In the genomic region with DNA sequence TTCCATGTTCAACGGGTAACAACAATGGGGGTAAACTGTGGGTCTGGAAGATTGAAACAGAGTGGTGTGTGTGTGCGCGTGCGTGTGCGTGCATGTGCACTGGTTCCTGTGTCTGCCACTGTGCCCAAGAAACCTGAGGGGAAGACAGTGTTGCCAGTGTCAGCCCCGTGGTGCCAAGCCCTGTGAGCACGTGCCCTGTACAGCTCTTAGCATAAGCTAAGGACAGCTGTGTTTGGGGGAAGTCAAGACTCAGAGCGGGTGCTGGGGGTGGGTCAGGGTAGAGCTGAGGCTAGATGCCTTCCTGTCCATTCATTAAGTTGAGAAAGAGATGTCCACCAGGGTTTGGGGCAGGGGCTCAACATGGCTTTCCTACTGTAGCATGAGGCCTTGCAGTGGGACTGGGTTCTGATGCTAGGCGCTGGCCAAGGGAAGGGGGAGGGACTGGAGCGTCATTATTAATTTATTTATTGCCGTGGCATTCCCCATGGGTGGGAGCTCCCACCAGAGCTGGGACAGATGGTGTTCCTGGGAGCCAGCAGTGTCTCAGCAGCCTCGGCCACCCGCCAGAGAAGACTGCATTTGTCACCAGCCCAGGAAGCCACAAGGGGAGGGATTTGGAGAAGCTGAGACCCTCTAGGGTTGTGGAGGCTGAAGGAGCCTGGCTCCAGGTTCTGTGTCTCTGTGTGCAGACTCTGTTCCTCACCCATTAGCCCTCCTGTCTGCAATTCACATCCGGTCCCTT, we compare ENCODE assay signal across 10 mouse cellular contexts. TPM values are rescaled to one million over a fixed set of nuclear protein-coding genes. Genes with fewer than 3 reads are reported as not detected.
DNase-seq lines count a peak whose midpoint lies in the region; ATAC-seq lines count a peak whose summit lies in the region.
"Had no signal": no experiment of that assay in that cellular context is flagged by ENCODE, and none has a peak within 500 bp of the region (broad histone marks: within the 10 kb centered on the region; RNA-seq: fewer than 3 reads in every experiment).

No protein-coding gene starts in this region.

- H3K9me3 ChIP-seq in forebrain, embryonic 14.5 days (replicated peaks; ENCODE audit: control insufficient read depth, low read length): no peaks in the 10 kb centered on the region
- H3K9me3 ChIP-seq: heart, embryonic 13.5 days had no signal

- peak; percentile 37 to 51 for DNase-seq in cerebellum, postnatal 25 days
- DNase-seq in cerebellum, adult 11-12 months: no peak
- DNase-seq in kidney, postnatal 14 days: peak; percentile 63
- no peak for DNase-seq in kidney, adult 8-10 months
- peak; percentile 76 for DNase-seq in forebrain, embryonic 14.5 days (ENCODE audit: low spot score)
- peak; percentile 85 to 86 for DNase-seq in layer of hippocampus, postnatal 36 days
- no peak for DNase-seq in spleen, adult 18-20 months

- 76% methylated on average over 14 of the region's 14 CpGs for WGBS in forebrain, embryonic 14.5 days

- no peak overlapping the region for H3K9ac ChIP-seq in forebrain, embryonic 14.5 days (ENCODE audit: low read length)
- H3K9ac ChIP-seq: heart, embryonic 13.5 days; liver, embryonic 14.5 days had no signal

- peaks cover 14% of the 10 kb centered on the region for H3K4me1 ChIP-seq in forebrain, embryonic 14.5 days (ENCODE audit: control insufficient read depth, insufficient read depth, low read length)

- peak; percentile 38 for ATAC-seq in forebrain, embryonic 14.5 days
- no peak for ATAC-seq in CD4-positive, CD25-positive, alpha-beta regulatory T cell, adult 4 months

- H3K27me3 ChIP-seq in forebrain, embryonic 14.5 days (replicated peaks; ENCODE audit: control insufficient read depth, insufficient read depth, low read length): no peaks in the 10 kb centered on the region

- H3K36me3 ChIP-seq in forebrain, embryonic 14.5 days (ENCODE audit: control insufficient read depth, insufficient read depth, low read length): no peaks in the 10 kb centered on the region
- H3K36me3 ChIP-seq: heart, embryonic 13.5 days had no signal

- no peak overlapping the region for H3K4me2 ChIP-seq in forebrain, embryonic 14.5 days (ENCODE audit: low read length)
- H3K4me2 ChIP-seq: heart, embryonic 13.5 days had no signal

- H3K4me3 ChIP-seq in forebrain, embryonic 14.5 days (ENCODE audit: low read depth, low read length): no peak overlapping the region
- H3K4me3 ChIP-seq: heart, embryonic 13.5 days had no signal

- H3K27ac ChIP-seq in forebrain, embryonic 14.5 days (ENCODE audit: low read depth, low read length): peak overlapping the region; percentile 60
- H3K27ac ChIP-seq: heart, embryonic 13.5 days; liver, embryonic 14.5 days had no signal

RNA-seq across cellular contexts. Expression of a gene that starts 41.0 kb away (rescaled TPM):
- 27.0 and 34.7 TPM in 2 replicates for polyA plus RNA-seq in forebrain, embryonic 14.5 days (2014; fragmentation: Nextera tagmentation; extraction: Ambion mirVana)
- total RNA-seq in layer of hippocampus, postnatal 36 days (2021): 100 to 1,000 TPM; 300 to 301 TPM
- 10 to 100 TPM; 23.0 to 83.7 TPM for polyA plus RNA-seq in CD4-positive, CD25-positive, alpha-beta regulatory T cell, adult 4 months (2017; shearing (Covaris generic))

RNA-seq across cellular contexts. Expression of a gene that starts 51.8 kb away (rescaled TPM):
- polyA plus RNA-seq in forebrain, embryonic 14.5 days (2014; fragmentation: Nextera tagmentation; extraction: Ambion mirVana): not detected in 2 replicates
- total RNA-seq in layer of hippocampus, postnatal 36 days (2021): 1 to 10 TPM in 1 of 2 experiments, not detected in 1; 3.0 TPM
- 10 to 100 TPM in 1 of 2 experiments, not detected in 1; 33.3 TPM for polyA plus RNA-seq in CD4-positive, CD25-positive, alpha-beta regulatory T cell, adult 4 months (2017; shearing (Covaris generic))
- polyA plus RNA-seq: heart, embryonic 13.5 days; liver, embryonic 14.5 days had no signal

Comparison
In these comparisons a context has a peak if more than half of its experiments do, and no peak if none do; other contexts are left out.
1. DNase-seq: peak in cerebellum, postnatal 25 days (2 of 2), kidney, postnatal 14 days (single experiment), forebrain, embryonic 14.5 days (single experiment) and layer of hippocampus, postnatal 36 days (2 of 2); none in cerebellum, adult 11-12 months (single experiment), kidney, adult 8-10 months (0 of 2) and spleen, adult 18-20 months (0 of 2).